Mouse (Mus musculus) lung, adult 2 months (tissue): ENCODE results near the gene Rfx4.

Source experiments
- CTCF ChIP-seq: fragments of 200-500 bp; IDR thresholded peaks from 2 replicates; pipeline ENCODE4 v1.5.1; 2011; ENCODE audit warnings: mild to moderate bottlenecking, low read length, control low read depth; ENCODE audit not compliant: insufficient read depth
- POLR2A ChIP-seq: fragments of 200-500 bp; IDR thresholded peaks from 2 replicates; pipeline ENCODE4 v1.6.1; 2011; ENCODE audit warnings: low read depth, mild to moderate bottlenecking, control low read depth, low read length, borderline replicate concordance; ENCODE audit errors: extremely low read depth

GRCm38 (mm10) chr10:84882528-84882927, 126.7 kb downstream of the Rfx4 start:
- no peak for TF ChIP-seq POLR2A
- TF ChIP-seq CTCF = no peak
